Mouse (Mus musculus) heart, embryonic 10.5 days (tissue): ENCODE measurements around the gene Hist1h2af. TPM values are rescaled to one million over a fixed set of nuclear protein-coding genes. Genes with fewer than 3 reads are reported as not detected.
"Not testable (repeated sequence)": the region's sequence is repeated elsewhere in the genome, so short reads cannot be mapped to it uniquely, and the experiment has no call there.

ENCODE experiments used
- DNase-seq: peaks from one replicate; pipeline ENCODE4 v3.0.0-alpha.2; 2017; ENCODE audit warnings: low spot score
- H3K27ac ChIP-seq: fragments of 300-500 bp; sonication (generic); 2 replicates; pipeline ENCODE4 v1.5.1; 2016; ENCODE audit warnings: mild to moderate bottlenecking
- H3K27me3 ChIP-seq: fragments of 300-500 bp; sonication (generic); 2 replicates; pipeline ENCODE4 v1.6.1; 2016; ENCODE audit warnings: mild to moderate bottlenecking; ENCODE audit not compliant: poor library complexity, insufficient read depth, severe bottlenecking
- H3K36me3 ChIP-seq: fragments of 300-500 bp; sonication (generic); 2 replicates; pipeline ENCODE4 v1.6.1; 2016; ENCODE audit warnings: mild to moderate bottlenecking, moderate library complexity
- H3K4me1 ChIP-seq: fragments of 300-500 bp; sonication (generic); 2 replicates; pipeline ENCODE4 v1.6.1; 2016; ENCODE audit warnings: mild to moderate bottlenecking
- H3K4me3 ChIP-seq: fragments of 300-500 bp; sonication (generic); 2 replicates; pipeline ENCODE4 v1.5.1; 2016; ENCODE audit warnings: mild to moderate bottlenecking, moderate library complexity
- H3K9me3 ChIP-seq: fragments of 300-500 bp; sonication (generic); 2 replicates; pipeline ENCODE4 v1.6.1; 2016; ENCODE audit warnings: mild to moderate bottlenecking, moderate library complexity
- WGBS: fragments of 180-500 bp; shearing (Covaris S2); methylation state at CpG from one replicate; pipeline ENCODE4 v1.1.7; 2016; 5-methylcytosine and 5-hydroxymethylcytosine counted together
- polyA plus RNA-seq: library from polyadenylated mRNA; unstranded; fragments of >200 nt; fragmentation: Nextera tagmentation; extraction: Ambion mirVana; gene quantifications from 2 replicates; pipeline ENCODE4 v1.2.1, GENCODE M21; 2016

Gene Hist1h2af
- polyA plus RNA-seq, 1 experiment from 2014 or later = 4.9 TPM

DNA sequence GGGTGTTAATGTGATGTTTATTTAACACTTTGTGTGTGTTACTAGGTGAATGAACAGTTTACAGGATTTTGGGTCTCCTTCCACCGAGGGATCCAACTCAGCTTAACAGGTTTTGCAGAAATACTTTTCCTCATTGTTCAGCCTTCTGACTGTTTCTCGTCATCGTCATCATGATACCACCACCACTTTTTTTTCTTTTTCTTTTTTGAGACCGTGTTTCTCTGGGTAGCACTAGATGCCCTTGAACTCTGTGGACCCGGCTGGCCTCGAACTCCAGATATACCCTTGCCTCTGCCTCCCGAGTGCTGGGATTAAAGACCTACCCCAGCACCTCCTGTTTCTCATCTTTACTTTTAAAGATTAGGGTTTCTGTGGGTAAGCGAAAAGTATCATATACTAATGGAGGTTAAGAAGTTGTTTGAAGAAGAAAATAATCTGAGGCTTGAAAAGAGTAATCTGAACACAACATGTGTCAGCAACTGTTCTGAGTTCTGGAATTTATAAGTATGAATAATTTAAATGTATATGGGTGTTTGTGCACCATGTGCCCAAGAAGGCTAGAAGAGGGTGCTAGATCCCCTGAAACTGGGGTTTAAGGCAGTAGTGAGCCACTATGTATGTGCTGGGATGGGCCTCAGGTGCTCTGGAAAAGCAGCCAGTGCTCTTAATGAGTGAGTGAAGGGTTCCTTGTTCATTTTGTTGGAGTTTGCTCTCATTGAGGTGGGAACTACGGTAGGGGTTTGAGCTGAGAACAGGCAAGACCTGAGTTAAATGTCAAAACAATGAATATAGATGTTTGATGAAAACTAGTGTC lies 1.2 kb upstream of the Hist1h2af start:
- no peaks in the 10 kb centered on the region for H3K9me3 ChIP-seq
- 27% methylated on average over 9 of the region's 9 CpGs for WGBS
- H3K36me3 ChIP-seq = no peaks in the 10 kb centered on the region
- peaks cover 32% of the 10 kb centered on the region for H3K4me1 ChIP-seq
- peak overlapping the region; percentile 95 for H3K27ac ChIP-seq
- peak overlapping the region; percentile 67 for H3K4me3 ChIP-seq
- no peak for DNase-seq
- no peaks in the 10 kb centered on the region for H3K27me3 ChIP-seq

DNA sequence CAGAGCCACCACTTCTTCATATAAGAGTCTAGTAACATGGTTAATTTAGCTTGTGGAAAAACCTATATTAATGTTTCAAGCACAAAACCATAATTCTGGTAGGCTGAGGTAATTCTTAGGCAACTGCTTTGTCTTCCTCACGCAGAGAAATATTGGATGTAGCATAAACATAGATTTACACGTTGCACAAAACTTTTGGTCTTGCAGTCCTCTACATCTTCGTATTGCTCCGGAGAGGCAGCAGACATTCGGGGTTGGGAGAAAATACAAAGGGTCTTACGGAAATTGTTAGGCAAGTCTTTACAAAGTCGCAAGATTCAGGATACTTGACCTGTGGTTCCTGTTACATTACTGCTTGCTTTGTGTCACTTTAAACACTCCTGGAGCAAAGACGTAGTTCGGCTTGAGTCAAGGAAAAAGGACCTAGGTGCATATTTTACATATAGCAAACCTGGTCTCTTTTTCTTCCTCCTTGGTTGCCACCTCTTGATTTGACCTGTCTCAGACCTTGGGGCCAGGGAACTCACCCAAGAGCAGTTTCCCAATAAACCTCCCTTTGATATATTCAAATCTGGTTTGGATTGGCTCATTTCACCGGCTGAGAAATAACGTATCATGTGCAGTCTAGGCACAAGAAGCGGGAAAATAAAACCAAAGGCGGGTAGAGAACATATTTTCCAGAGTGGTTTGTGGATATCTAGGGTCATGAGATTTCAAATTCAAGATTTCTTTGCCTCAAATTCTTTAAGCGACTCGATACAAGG lies 844 bp downstream of the Hist1h2af start:
- peak overlapping the region; percentile 95 for H3K27ac ChIP-seq
- H3K4me3 ChIP-seq = peak overlapping the region; percentile 67
- DNase-seq = no peak
- H3K9me3 ChIP-seq = no peaks in the 10 kb centered on the region
- H3K36me3 ChIP-seq = no peaks in the 10 kb centered on the region
- WGBS = 3% methylated on average over 15 of the region's 15 CpGs
- peaks cover 29% of the 10 kb centered on the region for H3K4me1 ChIP-seq
- no peaks in the 10 kb centered on the region for H3K27me3 ChIP-seq

DNA sequence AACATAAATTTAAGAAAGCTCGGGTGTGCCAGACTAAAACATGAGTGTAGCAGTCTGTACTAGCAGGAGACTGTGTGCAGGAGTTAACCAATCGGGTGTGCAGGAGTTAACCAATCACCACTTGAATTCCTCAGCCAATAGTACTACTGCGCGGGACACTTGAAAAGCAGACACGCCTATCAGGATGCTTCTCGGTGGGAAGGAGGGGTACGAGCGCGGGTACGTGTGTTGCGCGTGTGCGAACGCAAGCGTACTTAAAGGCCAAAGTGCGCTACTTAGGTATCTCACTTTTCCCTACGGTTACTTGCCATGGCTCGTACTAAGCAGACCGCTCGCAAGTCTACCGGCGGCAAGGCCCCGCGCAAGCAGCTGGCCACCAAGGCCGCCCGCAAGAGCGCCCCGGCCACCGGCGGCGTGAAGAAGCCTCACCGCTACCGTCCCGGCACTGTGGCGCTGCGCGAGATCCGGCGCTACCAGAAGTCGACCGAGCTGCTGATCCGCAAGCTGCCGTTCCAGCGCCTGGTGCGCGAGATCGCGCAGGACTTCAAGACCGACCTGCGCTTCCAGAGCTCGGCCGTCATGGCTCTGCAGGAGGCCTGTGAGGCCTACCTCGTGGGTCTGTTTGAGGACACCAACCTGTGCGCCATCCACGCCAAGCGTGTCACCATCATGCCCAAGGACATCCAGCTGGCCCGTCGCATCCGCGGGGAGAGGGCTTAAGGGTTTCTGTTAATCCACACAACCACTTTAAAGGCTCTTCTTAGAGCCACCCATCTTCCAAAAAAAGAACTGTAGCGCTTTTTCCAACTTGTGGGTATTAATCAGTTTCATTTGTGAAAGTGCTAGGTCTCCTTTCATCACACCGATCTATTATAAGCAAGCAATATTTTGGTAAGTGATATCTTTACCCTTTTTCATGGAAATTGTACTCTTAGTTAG lies 1.7 kb downstream of the Hist1h2af start, which contains the start of gene Hist1h3g:
Hist1h3g (plus strand) TSS at position 286 of the 939 bp plus-strand sequence.
- WGBS = under 1% methylated on average over 53 of the region's 62 CpGs
- H3K27ac ChIP-seq = peak within 1 kb of the TSS; percentile 95
- peak within 1 kb of the TSS; percentile 67 for H3K4me3 ChIP-seq
- not testable (repeated sequence) for H3K36me3 ChIP-seq, H3K27me3 ChIP-seq, H3K9me3 ChIP-seq
- H3K4me1 ChIP-seq = peaks cover 29% of the 10 kb centered on the region
- peak; percentile 98 for DNase-seq

DNA sequence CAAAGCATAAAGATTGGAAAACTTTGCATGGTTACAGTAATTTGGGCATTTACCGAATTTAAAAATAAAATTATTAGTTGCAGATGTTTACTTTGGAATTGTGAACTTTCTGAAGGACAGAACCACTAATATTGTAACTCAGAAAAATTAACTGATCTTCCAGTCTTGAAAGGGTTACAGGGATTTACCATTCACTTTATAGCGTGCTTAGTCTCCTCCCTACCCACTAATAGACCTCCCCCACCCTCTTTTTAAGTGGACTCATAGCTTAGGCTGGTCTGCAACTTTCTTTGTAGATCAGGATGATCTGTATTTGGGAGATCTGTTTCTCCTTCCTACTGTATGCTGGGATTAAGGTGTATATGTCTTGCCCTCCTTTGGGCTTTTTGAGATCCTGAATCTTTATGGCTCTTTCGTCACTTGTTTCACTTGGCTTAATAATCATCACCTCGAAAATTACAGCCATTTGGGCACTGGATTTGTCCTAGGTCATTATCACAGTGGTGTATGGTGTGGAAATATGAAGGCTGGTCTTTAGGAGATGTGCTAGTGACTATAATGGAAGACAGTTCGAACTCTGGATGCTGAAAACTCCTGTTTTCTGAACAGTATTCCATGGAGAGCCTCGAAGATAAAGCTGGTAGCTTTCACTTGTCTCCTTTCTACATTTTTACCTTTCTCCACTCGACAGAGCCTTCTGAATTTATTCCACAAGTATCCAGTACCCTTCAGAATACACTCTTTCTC lies 2.5 kb downstream of the Hist1h2af start:
- Histone ChIP-seq H3K9me3 (no peaks in the 10 kb centered on the region), H3K4me3 (peak overlapping the region; percentile 67), H3K27me3 (no peaks in the 10 kb centered on the region), H3K4me1 (peaks cover 29% of the 10 kb centered on the region), H3K27ac (peak overlapping the region; percentile 95), H3K36me3 (no peaks in the 10 kb centered on the region)
- 28% methylated on average over 7 of the region's 7 CpGs for WGBS
- no peak for DNase-seq

DNA sequence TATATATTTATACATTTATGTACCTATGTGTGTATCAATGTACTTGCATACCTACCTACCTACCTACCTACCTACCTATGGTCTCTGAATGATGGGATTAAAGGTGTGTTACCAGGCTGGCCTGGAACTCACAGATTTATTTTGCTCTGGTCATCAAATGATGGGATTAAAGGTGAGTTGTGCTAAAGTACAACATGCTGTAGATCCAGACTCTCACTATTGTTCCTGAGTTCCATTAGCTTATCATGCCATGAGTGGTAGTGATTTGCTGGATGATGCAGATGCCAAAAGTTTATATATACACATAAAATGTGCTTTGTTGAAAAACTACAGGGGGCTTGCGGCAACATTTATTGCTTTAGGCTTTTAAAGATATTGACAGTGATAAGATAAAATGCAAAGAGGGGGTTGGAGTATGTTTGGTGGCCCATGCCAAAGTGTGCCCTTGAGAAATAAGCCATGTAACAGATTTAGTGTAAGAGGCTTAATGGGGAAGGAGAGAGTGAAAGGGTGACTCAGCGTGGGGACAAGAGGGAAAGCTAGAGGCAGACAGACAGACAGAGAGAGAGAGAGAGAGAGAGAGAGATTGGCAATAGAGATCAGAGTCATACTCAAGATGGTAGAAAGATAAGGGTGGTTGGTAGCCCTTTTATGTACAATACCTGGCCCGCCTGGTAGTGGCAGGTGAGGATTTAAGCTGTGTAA lies 3.5 kb downstream of the Hist1h2af start:
- H3K36me3 ChIP-seq = no peaks in the 10 kb centered on the region
- peaks cover 27% of the 10 kb centered on the region for H3K4me1 ChIP-seq
- H3K9me3 ChIP-seq = no peaks in the 10 kb centered on the region
- H3K4me3 ChIP-seq = peak overlapping the region; percentile 67
- 81% methylated on average over 3 of the region's 3 CpGs for WGBS
- H3K27ac ChIP-seq = no peak overlapping the region
- H3K27me3 ChIP-seq = no peaks in the 10 kb centered on the region
- no peak for DNase-seq

DNA sequence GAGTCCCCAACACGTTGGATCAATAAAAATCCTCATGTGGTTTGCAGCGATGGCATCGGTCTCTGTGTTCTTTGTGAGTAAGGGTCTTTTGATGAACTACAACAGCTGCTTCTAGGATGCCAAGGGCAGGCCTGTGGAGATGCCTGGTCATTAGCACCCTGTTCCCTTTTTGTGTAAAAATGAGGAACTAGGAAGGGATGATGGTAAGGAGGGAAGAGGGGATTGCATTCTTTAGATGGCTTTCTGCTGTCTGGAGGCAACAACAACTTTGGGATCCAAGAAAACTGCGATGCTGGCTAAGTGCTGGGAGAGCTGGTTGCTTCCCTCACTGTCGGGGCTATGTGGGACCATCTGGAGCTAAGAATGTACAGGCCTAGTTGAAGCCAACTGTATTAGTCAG lies 4.5 kb downstream of the Hist1h2af start:
- H3K36me3 ChIP-seq = no peaks in the 10 kb centered on the region
- H3K27ac ChIP-seq = no peak overlapping the region
- peaks cover 20% of the 10 kb centered on the region; the same call in 1 of the 2 replicates for H3K4me1 ChIP-seq
- H3K9me3 ChIP-seq = no peaks in the 10 kb centered on the region
- no peak overlapping the region for H3K4me3 ChIP-seq
- DNase-seq = no peak
- 86% methylated on average over 5 of the region's 5 CpGs for WGBS
- H3K27me3 ChIP-seq = no peaks in the 10 kb centered on the region

DNA sequence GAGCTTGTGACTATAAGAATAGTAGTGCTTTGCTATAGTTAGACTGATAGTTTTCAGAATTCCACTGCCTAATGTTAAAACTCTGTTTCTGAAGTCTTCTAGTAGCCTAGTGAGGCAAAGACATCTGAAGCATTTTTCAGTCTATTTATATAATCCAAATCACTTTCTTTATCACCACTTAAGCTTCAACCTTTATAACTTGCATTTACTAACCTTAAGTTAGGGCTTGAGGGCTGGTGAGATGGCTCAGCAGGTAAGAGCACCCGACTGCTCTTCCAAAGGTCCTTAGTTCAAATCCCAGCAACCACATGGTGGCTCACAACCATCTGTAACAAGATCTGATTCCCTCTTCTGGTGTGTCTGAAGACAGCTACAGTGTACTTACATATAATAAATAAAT lies 6.1 kb downstream of the Hist1h2af start:
- peaks cover 12% of the 10 kb centered on the region; the same call in 1 of the 2 replicates for H3K4me1 ChIP-seq
- 71% methylated on average over 1 of the region's 1 CpGs for WGBS
- DNase-seq, H3K27ac ChIP-seq, H3K9me3 ChIP-seq, H3K27me3 ChIP-seq, H3K36me3 ChIP-seq, H3K4me3 ChIP-seq: not testable (repeated sequence)

DNA sequence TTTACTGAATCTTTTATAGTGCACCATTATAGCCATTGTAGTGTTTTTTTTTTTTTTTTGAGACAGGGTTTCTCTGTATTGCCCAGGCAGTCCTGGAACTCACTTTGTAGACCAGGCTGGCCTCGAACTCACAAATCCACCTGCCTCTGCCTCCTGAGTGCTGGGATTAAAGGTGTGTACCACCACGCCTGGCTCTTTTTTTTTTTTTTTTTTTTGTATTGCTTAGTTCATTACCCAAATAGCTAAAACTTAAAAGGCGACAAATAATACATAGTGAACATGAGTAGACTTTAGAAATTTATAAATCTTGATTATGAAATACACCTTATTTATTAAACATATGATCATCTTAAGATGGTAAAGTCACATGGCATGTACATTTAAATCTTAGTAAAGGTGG lies 7.8 kb downstream of the Hist1h2af start:
- no peak overlapping the region for H3K27ac ChIP-seq
- H3K4me1 ChIP-seq = peaks cover 8% of the 10 kb centered on the region; the same call in 1 of the 2 replicates
- no peaks in the 10 kb centered on the region for H3K27me3 ChIP-seq
- 88% methylated on average over 3 of the region's 3 CpGs for WGBS
- no peaks in the 10 kb centered on the region for H3K9me3 ChIP-seq
- H3K4me3 ChIP-seq = no peak overlapping the region
- DNase-seq = no peak
- H3K36me3 ChIP-seq = no peaks in the 10 kb centered on the region

DNA sequence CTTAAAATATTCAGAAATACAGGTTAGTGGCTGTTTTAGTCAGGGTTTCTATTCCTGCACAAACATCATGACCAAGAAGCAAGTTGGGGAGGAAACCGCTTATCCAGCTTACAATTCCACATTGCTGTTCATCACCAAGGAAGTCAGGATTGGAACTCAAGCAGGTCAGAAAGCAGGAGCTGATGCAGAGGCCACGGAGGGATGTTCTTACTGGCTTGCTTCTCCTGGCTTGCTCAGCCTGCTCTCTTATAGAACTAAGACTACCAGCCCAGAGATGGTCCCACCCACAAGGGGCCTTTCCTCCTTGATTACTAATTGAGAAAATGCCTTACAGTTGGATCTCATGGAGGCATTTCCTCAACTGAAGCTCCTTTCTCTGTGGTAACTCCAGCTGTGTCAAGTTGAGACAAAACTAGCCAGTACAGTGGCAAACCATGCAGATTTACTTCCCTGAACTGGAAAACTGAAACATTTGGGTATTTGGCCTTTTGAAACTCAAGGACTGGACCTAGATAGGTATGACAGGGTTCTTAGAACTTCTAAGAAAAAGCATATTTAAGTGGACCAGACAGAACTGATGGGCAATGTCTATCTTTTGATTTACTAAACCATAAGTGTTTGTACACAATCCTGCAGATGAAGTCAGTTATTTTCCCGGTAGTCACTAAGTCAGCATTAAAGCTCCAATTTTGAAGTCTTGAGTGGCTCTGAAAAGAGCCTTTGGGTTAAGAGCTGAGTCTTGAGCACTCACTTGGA lies 8.7 kb downstream of the Hist1h2af start:
- not testable (repeated sequence) for H3K27me3 ChIP-seq, H3K4me1 ChIP-seq, DNase-seq, H3K36me3 ChIP-seq, H3K9me3 ChIP-seq
- H3K27ac ChIP-seq = peak overlapping the region; percentile 93
- 10% methylated on average over 3 of the region's 3 CpGs for WGBS
- peak overlapping the region; percentile 59 for H3K4me3 ChIP-seq

DNA sequence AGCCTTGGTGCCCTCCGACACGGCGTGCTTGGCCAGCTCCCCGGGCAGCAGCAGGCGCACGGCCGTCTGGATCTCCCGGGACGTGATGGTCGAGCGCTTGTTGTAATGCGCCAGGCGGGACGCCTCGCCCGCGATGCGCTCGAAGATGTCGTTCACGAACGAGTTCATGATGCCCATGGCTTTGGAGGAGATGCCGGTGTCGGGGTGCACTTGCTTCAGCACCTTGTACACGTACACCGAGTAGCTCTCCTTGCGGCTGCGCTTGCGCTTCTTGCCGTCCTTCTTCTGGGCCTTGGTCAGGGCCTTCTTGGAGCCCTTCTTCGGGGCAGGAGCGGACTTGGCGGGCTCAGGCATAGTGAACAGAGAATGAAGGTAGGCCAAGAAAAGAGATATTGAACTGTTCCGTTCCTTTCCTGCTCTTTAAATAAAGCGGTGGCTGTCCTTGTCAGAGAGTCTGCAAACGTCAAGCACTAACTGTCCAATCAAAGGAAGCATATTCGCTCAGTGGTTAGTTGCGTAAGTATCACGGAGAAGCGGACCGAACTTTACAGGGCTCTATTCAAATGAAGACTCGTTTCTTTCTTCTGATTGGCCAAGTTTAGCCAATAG lies 9.4 kb downstream of the Hist1h2af start, which contains the start of gene Hist1h2bh:
Hist1h2bh (minus strand) TSS at position 394 of the 609 bp plus-strand sequence.
- not testable (repeated sequence) for H3K36me3 ChIP-seq, H3K4me1 ChIP-seq, H3K9me3 ChIP-seq, H3K27me3 ChIP-seq
- peak within 1 kb of the TSS; percentile 93 for H3K27ac ChIP-seq
- peak; percentile 92 for DNase-seq
- H3K4me3 ChIP-seq = peak within 1 kb of the TSS; percentile 59
- under 1% methylated on average over 38 of the region's 42 CpGs for WGBS
